In the genomic region with DNA sequence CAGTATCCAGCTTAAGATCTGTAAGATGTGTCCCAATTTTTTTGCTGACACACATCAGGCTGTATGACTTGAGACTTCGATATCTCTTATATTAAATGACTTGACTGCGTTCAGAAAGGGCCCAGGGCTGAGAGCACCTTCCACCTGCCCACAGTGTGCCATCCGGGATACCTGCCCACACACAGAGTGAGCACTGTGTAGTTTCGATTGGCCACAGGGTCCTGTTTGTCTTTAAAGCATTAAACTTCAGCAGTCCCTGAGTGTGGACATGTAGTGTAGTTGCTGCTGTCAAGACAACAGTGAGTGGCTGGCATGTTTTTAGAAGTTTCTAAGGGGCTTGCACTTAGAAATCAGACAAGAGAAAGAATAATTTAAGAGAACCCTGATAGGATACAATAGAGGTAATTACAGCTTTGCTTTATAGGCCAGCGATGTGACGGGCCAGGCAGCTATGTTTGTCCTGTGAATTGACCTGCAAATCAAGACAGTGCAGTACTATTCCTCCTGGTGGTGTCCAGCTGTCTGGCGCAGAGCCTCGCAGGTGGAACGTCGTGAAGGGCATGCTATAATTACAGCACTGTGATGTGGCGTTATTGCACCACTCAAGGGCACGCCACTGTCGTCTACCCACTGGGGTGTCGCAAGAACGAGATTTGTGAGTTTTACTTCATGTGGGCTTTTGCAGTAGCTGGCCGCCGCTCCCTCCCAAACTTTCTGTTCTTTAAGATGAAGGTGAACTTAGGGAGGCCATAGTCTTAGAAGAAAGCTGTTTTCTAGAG, we compare ENCODE assay signal across 10 mouse cellular contexts. TPM values are rescaled to one million over a fixed set of nuclear protein-coding genes. Genes with fewer than 3 reads are reported as not detected.
DNase-seq lines count a peak whose midpoint lies in the region; ATAC-seq lines count a peak whose summit lies in the region.
"Had no signal": no experiment of that assay in that cellular context is flagged by ENCODE, and none has a peak within 500 bp of the region (broad histone marks: within the 10 kb centered on the region; RNA-seq: fewer than 3 reads in every experiment).

No protein-coding gene starts in this region.

- peaks cover 19% of the 10 kb centered on the region for H3K4me1 ChIP-seq in embryonic facial prominence, embryonic 13.5 days
- peaks cover 14% of the 10 kb centered on the region for H3K4me1 ChIP-seq in embryonic facial prominence, embryonic 10.5 days
- peaks cover 36% of the 10 kb centered on the region for H3K4me1 ChIP-seq in liver, embryonic 15.5 days (replicated peaks)
- no peaks in the 10 kb centered on the region for H3K4me1 ChIP-seq in liver, embryonic 11.5 days (replicated peaks; ENCODE audit: control insufficient read depth, insufficient read depth, low read length)
- H3K4me1 ChIP-seq in liver, embryonic 16.5 days (ENCODE audit: control insufficient read depth, low read depth, low read length), result peaks cover 17% of the 10 kb centered on the region
- H3K4me1 ChIP-seq in stomach, embryonic 15.5 days, result 0 out of 2 replicates have a peak, but pooled peaks cover 24% of the 10 kb centered on the region
- no peaks in the 10 kb centered on the region for H3K4me1 ChIP-seq in midbrain, embryonic 10.5 days

- no peak for DNase-seq in embryonic facial prominence, embryonic 10.5 days (ENCODE audit: low spot score)
- DNase-seq in liver, embryonic 11.5 days (ENCODE audit: low spot score), result no peak
- DNase-seq in midbrain, embryonic 10.5 days (ENCODE audit: low spot score), result no peak
- no peak for DNase-seq in frontal cortex, postnatal 10 days (ENCODE audit: low spot score in 2 of 2)
- DNase-seq: cerebellum, adult 11 months had no signal

- no peak for ATAC-seq in embryonic facial prominence, embryonic 13.5 days (ENCODE audit: insufficient number of reproducible peaks, insufficient read depth, low FRiP score, low TSS enrichment, low read depth)
- no peak for ATAC-seq in liver, embryonic 15.5 days (ENCODE audit: insufficient read depth)
- no peak for ATAC-seq in liver, embryonic 11.5 days (replicated peaks; ENCODE audit: low FRiP score)
- peak; percentile 43; the same call in 1 of the 2 replicates for ATAC-seq in liver, embryonic 16.5 days (ENCODE audit: low read depth)
- ATAC-seq in stomach, embryonic 15.5 days (ENCODE audit: insufficient read depth, low FRiP score, low read depth), result no peak

- H3K27me3 ChIP-seq in embryonic facial prominence, embryonic 13.5 days, result no peaks in the 10 kb centered on the region
- no peaks in the 10 kb centered on the region for H3K27me3 ChIP-seq in embryonic facial prominence, embryonic 10.5 days (replicated peaks; ENCODE audit: low read depth, poor library complexity, severe bottlenecking)
- H3K27me3 ChIP-seq in liver, embryonic 15.5 days, result no peaks in the 10 kb centered on the region
- no peaks in the 10 kb centered on the region for H3K27me3 ChIP-seq in liver, embryonic 11.5 days (replicated peaks; ENCODE audit: control insufficient read depth, insufficient read depth, low read length)
- no peaks in the 10 kb centered on the region for H3K27me3 ChIP-seq in liver, embryonic 16.5 days (ENCODE audit: control insufficient read depth, insufficient read depth, low read depth, low read length)
- H3K27me3 ChIP-seq in stomach, embryonic 15.5 days (replicated peaks), result no peaks in the 10 kb centered on the region
- no peaks in the 10 kb centered on the region for H3K27me3 ChIP-seq in midbrain, embryonic 10.5 days (ENCODE audit: low read depth, poor library complexity, severe bottlenecking)
- H3K27me3 ChIP-seq: limb, embryonic 13.5 days had no signal

- 77% methylated on average over 17 of the region's 17 CpGs for WGBS in embryonic facial prominence, embryonic 13.5 days
- WGBS in embryonic facial prominence, embryonic 10.5 days, result 86% methylated on average over 17 of the region's 17 CpGs
- 74% methylated on average over 17 of the region's 17 CpGs for WGBS in liver, embryonic 15.5 days (ENCODE audit: insufficient replicate concordance)
- WGBS in liver, embryonic 11.5 days, result 84% methylated on average over 17 of the region's 17 CpGs
- 74% methylated on average over 17 of the region's 17 CpGs for WGBS in liver, embryonic 16.5 days (ENCODE audit: insufficient replicate concordance)
- WGBS in stomach, embryonic 15.5 days, result 73% methylated on average over 17 of the region's 17 CpGs
- WGBS in midbrain, embryonic 10.5 days, result 92% methylated on average over 17 of the region's 17 CpGs

- peak overlapping the region; percentile 7; the same call in 1 of the 2 replicates for H3K27ac ChIP-seq in embryonic facial prominence, embryonic 13.5 days
- no peak overlapping the region for H3K27ac ChIP-seq in embryonic facial prominence, embryonic 10.5 days (replicated peaks)
- 0 out of 2 replicates have a peak overlapping the region, but pooled peaks have one; percentile 31 for H3K27ac ChIP-seq in liver, embryonic 15.5 days (replicated peaks)
- no peak overlapping the region for H3K27ac ChIP-seq in liver, embryonic 11.5 days (ENCODE audit: low read depth, low read length)
- peak overlapping the region; percentile 71 for H3K27ac ChIP-seq in liver, embryonic 16.5 days (ENCODE audit: low read length)
- peak overlapping the region; percentile 77 for H3K27ac ChIP-seq in stomach, embryonic 15.5 days
- no peak overlapping the region for H3K27ac ChIP-seq in midbrain, embryonic 10.5 days (replicated peaks)
- H3K27ac ChIP-seq: limb, embryonic 13.5 days had no signal

- peak overlapping the region; percentile 22; the same call in 1 of the 2 replicates for H3K4me2 ChIP-seq in embryonic facial prominence, embryonic 13.5 days
- peak overlapping the region; percentile 27; the same call in 1 of the 2 replicates for H3K4me2 ChIP-seq in liver, embryonic 15.5 days
- no peak overlapping the region for H3K4me2 ChIP-seq in liver, embryonic 11.5 days
- peak overlapping the region; percentile 24 for H3K4me2 ChIP-seq in liver, embryonic 16.5 days (ENCODE audit: low read depth, low read length)
- H3K4me2 ChIP-seq in stomach, embryonic 15.5 days, result peak overlapping the region; percentile 29
- H3K4me2 ChIP-seq: limb, embryonic 13.5 days had no signal

- no peak overlapping the region for H3K9ac ChIP-seq in embryonic facial prominence, embryonic 13.5 days
- H3K9ac ChIP-seq in liver, embryonic 15.5 days, result no peak overlapping the region
- H3K9ac ChIP-seq in liver, embryonic 11.5 days (ENCODE audit: low read depth, low read length), result no peak overlapping the region
- H3K9ac ChIP-seq in liver, embryonic 16.5 days (ENCODE audit: low read depth, low read length), result no peak overlapping the region
- no peak overlapping the region for H3K9ac ChIP-seq in stomach, embryonic 15.5 days
- H3K9ac ChIP-seq: limb, embryonic 13.5 days had no signal

- H3K36me3 ChIP-seq in embryonic facial prominence, embryonic 13.5 days, result peaks cover 5% of the 10 kb centered on the region; the same call in 1 of the 2 replicates
- H3K36me3 ChIP-seq in embryonic facial prominence, embryonic 10.5 days (replicated peaks), result no peaks in the 10 kb centered on the region
- 0 out of 2 replicates have a peak, but pooled peaks cover 12% of the 10 kb centered on the region for H3K36me3 ChIP-seq in liver, embryonic 15.5 days (replicated peaks)
- H3K36me3 ChIP-seq in liver, embryonic 11.5 days (ENCODE audit: control insufficient read depth, insufficient read depth, low read length), result no peaks in the 10 kb centered on the region
- no peaks in the 10 kb centered on the region; the same call in 1 of the 2 replicates for H3K36me3 ChIP-seq in liver, embryonic 16.5 days (ENCODE audit: control insufficient read depth, insufficient read depth)
- no peaks in the 10 kb centered on the region for H3K36me3 ChIP-seq in stomach, embryonic 15.5 days
- H3K36me3 ChIP-seq in midbrain, embryonic 10.5 days, result no peaks in the 10 kb centered on the region

- no peaks in the 10 kb centered on the region for H3K9me3 ChIP-seq in embryonic facial prominence, embryonic 13.5 days
- no peaks in the 10 kb centered on the region for H3K9me3 ChIP-seq in embryonic facial prominence, embryonic 10.5 days
- no peaks in the 10 kb centered on the region for H3K9me3 ChIP-seq in liver, embryonic 15.5 days (replicated peaks)
- no peaks in the 10 kb centered on the region for H3K9me3 ChIP-seq in liver, embryonic 11.5 days (ENCODE audit: control insufficient read depth, low read length)
- H3K9me3 ChIP-seq in liver, embryonic 16.5 days (replicated peaks; ENCODE audit: control insufficient read depth, low read length), result no peaks in the 10 kb centered on the region
- H3K9me3 ChIP-seq in stomach, embryonic 15.5 days, result no peaks in the 10 kb centered on the region
- no peaks in the 10 kb centered on the region for H3K9me3 ChIP-seq in midbrain, embryonic 10.5 days (replicated peaks)
- H3K9me3 ChIP-seq: limb, embryonic 13.5 days had no signal

- H3K4me3 ChIP-seq in embryonic facial prominence, embryonic 13.5 days, result peak overlapping the region; percentile 10; the same call in 1 of the 2 replicates
- no peak overlapping the region for H3K4me3 ChIP-seq in embryonic facial prominence, embryonic 10.5 days
- no peak overlapping the region for H3K4me3 ChIP-seq in liver, embryonic 15.5 days (replicated peaks)
- H3K4me3 ChIP-seq in liver, embryonic 11.5 days (ENCODE audit: low read depth, low read length), result no peak overlapping the region
- H3K4me3 ChIP-seq in liver, embryonic 16.5 days (ENCODE audit: low read depth, low read length), result peak overlapping the region; percentile 17; the same call in 1 of the 2 replicates
- H3K4me3 ChIP-seq in stomach, embryonic 15.5 days (replicated peaks), result no peak overlapping the region; the same call in 1 of the 2 replicates
- H3K4me3 ChIP-seq in midbrain, embryonic 10.5 days, result no peak overlapping the region
- H3K4me3 ChIP-seq: limb, embryonic 13.5 days had no signal

RNA-seq across cellular contexts. Expression of a gene that starts 1.3 kb away (rescaled TPM):
- polyA plus RNA-seq in embryonic facial prominence, embryonic 13.5 days (2015; fragmentation: Nextera tagmentation; extraction: Ambion mirVana), result 8.4 and 9.1 TPM in 2 replicates
- 0.73 and 0.91 TPM in 2 replicates for polyA plus RNA-seq in embryonic facial prominence, embryonic 10.5 days (2016; fragmentation: Nextera tagmentation; extraction: Ambion mirVana)
- 0.82 and 1.1 TPM in 2 replicates for polyA plus RNA-seq in liver, embryonic 15.5 days (2015; fragmentation: Nextera tagmentation; extraction: Ambion mirVana)
- 0.16 and 0.26 TPM in 2 replicates for polyA plus RNA-seq in liver, embryonic 11.5 days (2014; fragmentation: Nextera tagmentation; extraction: Ambion mirVana)
- 1.3 and 1.8 TPM in 2 replicates for polyA plus RNA-seq in liver, embryonic 16.5 days (2015; fragmentation: Nextera tagmentation; extraction: Ambion mirVana)
- 7.0 and 10.9 TPM in 2 replicates for polyA plus RNA-seq in stomach, embryonic 15.5 days (2015; fragmentation: Nextera tagmentation; extraction: Ambion mirVana)
- polyA plus RNA-seq in midbrain, embryonic 10.5 days (2016; fragmentation: Nextera tagmentation; extraction: Ambion mirVana), result 0.46 and 0.67 TPM in 2 replicates

Comparison
In these comparisons a context has a peak if more than half of its experiments do, and no peak if none do; other contexts are left out.
1. H3K27ac ChIP-seq: peak in embryonic facial prominence, embryonic 13.5 days (single experiment), liver, embryonic 15.5 days (single experiment), liver, embryonic 16.5 days (single experiment) and stomach, embryonic 15.5 days (single experiment); none in embryonic facial prominence, embryonic 10.5 days (single experiment), liver, embryonic 11.5 days (single experiment) and midbrain, embryonic 10.5 days (single experiment).
2. H3K4me3 ChIP-seq: peak in embryonic facial prominence, embryonic 13.5 days (single experiment) and liver, embryonic 16.5 days (single experiment); none in embryonic facial prominence, embryonic 10.5 days (single experiment), liver, embryonic 15.5 days (single experiment), liver, embryonic 11.5 days (single experiment), stomach, embryonic 15.5 days (single experiment) and midbrain, embryonic 10.5 days (single experiment).